Mouse (Mus musculus): ENCODE measurements at regions not wholly inside any gene's neighbourhood (a gene's known extent, or its start where the extent isn't known, plus 50 kb on each side); places are given as distances from the start of the nearest gene placed in this dataset.

DNA sequence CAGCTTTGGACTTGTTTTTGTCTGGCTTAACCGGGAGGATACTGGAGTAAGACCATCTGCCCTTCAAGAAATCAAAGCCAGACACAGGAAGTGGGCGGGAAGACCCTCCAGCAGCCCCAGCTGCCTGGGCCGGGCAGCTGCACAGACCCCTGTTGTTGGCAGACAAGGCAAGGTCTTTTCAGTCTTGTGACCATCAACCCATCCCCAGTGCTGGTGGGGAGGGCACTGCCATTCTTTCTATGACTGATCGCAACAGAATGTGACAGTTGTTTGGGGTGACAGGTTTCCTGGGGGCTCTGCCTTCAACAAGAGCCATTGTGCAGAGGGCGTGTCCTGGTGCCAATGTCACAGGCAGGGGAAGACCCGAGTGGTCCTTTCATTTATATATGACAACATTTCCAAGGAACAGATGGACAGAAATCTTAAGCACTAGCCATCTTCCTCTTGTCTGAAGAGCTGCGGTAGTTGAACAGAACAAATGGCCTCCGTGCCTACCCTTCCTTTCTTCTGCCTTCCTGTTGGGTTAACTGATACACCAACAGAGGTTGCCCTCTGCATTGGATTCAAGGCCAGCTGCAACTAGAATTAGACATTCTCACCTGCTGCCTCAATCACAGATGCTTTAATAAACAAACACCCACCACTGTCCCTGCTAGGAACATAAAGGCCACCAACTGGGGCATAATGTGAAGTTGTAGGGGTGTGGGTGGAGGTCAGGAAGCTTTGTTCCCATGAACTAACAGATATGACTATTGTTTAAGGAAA, 217.0 kb upstream of the Btg1 start:
- TF ChIP-seq CTCF (IDR thresholded peaks at IDR 0.05; ENCODE audit: extremely low read depth, insufficient read depth, insufficient read length, insufficient replicate concordance) (no peak), POLR2A (IDR thresholded peaks at IDR 0.05; ENCODE audit: low read depth, low read length) (no peak)

Measured in spleen, adult 2 months (tissue).